Mouse (Mus musculus) left cerebral cortex, adult 2 months (tissue): Measurements from ENCODE around the gene L3mbtl2. TPM values are rescaled to one million over a fixed set of nuclear protein-coding genes. Genes with fewer than 3 reads are reported as not detected.
"Not testable (repeated sequence)": the region's sequence is repeated elsewhere in the genome, so short reads cannot be mapped to it uniquely, and the experiment has no call there.

Experiments
- DNase-seq, 2 experiments: peaks; one replicate each; pipeline ENCODE4 v3.0.0; 2021 to 2022; ENCODE audit warnings: low spot score in 2 of 2, mixed read lengths in 1 of 2; ENCODE audit errors: extremely low spot score in 1 of 2
- H3K27ac ChIP-seq: fragments of 200-600 bp; 2 replicates; pipeline ENCODE4 v1.8.1; 2022
- H3K4me3 ChIP-seq: fragments of 200-600 bp; 2 replicates; pipeline ENCODE4 v1.8.1; 2022
- CTCF ChIP-seq: fragments of 200-600 bp; IDR thresholded peaks from 2 replicates; pipeline ENCODE4 v1.8.1; 2022; ENCODE audit warnings: antibody characterized with exemption, mild to moderate bottlenecking, moderate library complexity
- intact Hi-C: fragments of 180-260 bp; cut with DNase I; formaldehyde crosslinking; loops from one replicate; pipeline ENCODE4 v1.15.1; 2025
- total RNA-seq, 2 experiments: library from RNA; stranded (reverse); gene quantifications; 2 replicates each; pipeline ENCODE4 v1.2.3; 2021

Gene L3mbtl2
- total RNA-seq, 2 experiments from 2014 or later = 35.0 to 38.8 TPM

GRCm38 (mm10) chr15:81693967-81694881, 30.5 kb downstream of the L3mbtl2 start:
- peak overlapping the region; percentile 53 for H3K27ac ChIP-seq
- peak overlapping the region; percentile 55 for H3K4me3 ChIP-seq
- DNase-seq = peak; percentile 76 to 78
- intact Hi-C loops = no loop called here
- TF ChIP-seq CTCF = peak; percentile 63

GRCm38 (mm10) chr15:81694891-81695290, 31.2 kb downstream of the L3mbtl2 start:
- Histone ChIP-seq H3K4me3 (peak overlapping the region; percentile 55), H3K27ac (no peak overlapping the region; the same call in 1 of the 2 replicates)
- no peak for TF ChIP-seq CTCF
- DNase-seq = no peak
- intact Hi-C loops = no loop called here

GRCm38 (mm10) chr15:81697175-81697574, 33.5 kb downstream of the L3mbtl2 start, which contains the start of gene Chadl:
Gene Chadl (minus strand): TSS chr15:81697287.
- peak in 1 of 2 experiments; percentile 30 for DNase-seq
- Histone ChIP-seq H3K27ac (no peak within 1 kb of the TSS), H3K4me3 (no peak within 1 kb of the TSS)
- TF ChIP-seq CTCF = no peak
- intact Hi-C loops = no loop called here

- no peak overlapping the region for H3K4me3 ChIP-seq
- peak; percentile 73 for TF ChIP-seq CTCF
- H3K27ac ChIP-seq = no peak overlapping the region
- no peak for DNase-seq
- intact Hi-C loops = no loop called here
These were observed 34.2 kb downstream of the L3mbtl2 start for GRCm38 (mm10) chr15:81697847-81698246.

GRCm38 (mm10) chr15:81698532-81698931, 34.8 kb downstream of the L3mbtl2 start:
- Histone ChIP-seq H3K27ac (no peak overlapping the region), H3K4me3 (no peak overlapping the region)
- DNase-seq = no peak
- TF ChIP-seq CTCF = no peak
- intact Hi-C loops = no loop called here

GRCm38 (mm10) chr15:81700161-81700560, 36.5 kb downstream of the L3mbtl2 start:
- no peak overlapping the region for H3K27ac ChIP-seq
- no peak overlapping the region for H3K4me3 ChIP-seq
- TF ChIP-seq CTCF = no peak
- no peak for DNase-seq
- intact Hi-C loops = no loop called here

GRCm38 (mm10) chr15:81700601-81701000, 36.9 kb downstream of the L3mbtl2 start:
- DNase-seq = no peak
- no peak for TF ChIP-seq CTCF
- H3K27ac ChIP-seq = no peak overlapping the region
- H3K4me3 ChIP-seq = no peak overlapping the region
- intact Hi-C loops = no loop called here

- DNase-seq, H3K4me3 ChIP-seq, H3K27ac ChIP-seq, intact Hi-C loops: not testable (repeated sequence)
- peak; percentile 24 for TF ChIP-seq CTCF
These were observed 37.7 kb downstream of the L3mbtl2 start for GRCm38 (mm10) chr15:81701350-81701749.

- intact Hi-C loops = no loop called here
- no peak for TF ChIP-seq CTCF
- no peak overlapping the region for H3K4me3 ChIP-seq
- DNase-seq = no peak
- no peak overlapping the region for H3K27ac ChIP-seq
These were observed 38.8 kb downstream of the L3mbtl2 start for GRCm38 (mm10) chr15:81702306-81703093.

GRCm38 (mm10) chr15:81703094-81703489, 39.4 kb downstream of the L3mbtl2 start:
- Histone ChIP-seq H3K4me3 (no peak overlapping the region), H3K27ac (no peak overlapping the region)
- no peak for TF ChIP-seq CTCF
- no peak for DNase-seq
- intact Hi-C loops = no loop called here

- Histone ChIP-seq H3K27ac (no peak overlapping the region), H3K4me3 (no peak overlapping the region)
- no peak for DNase-seq
- TF ChIP-seq CTCF = no peak
- intact Hi-C loops = no loop called here
These were observed 45.3 kb downstream of the L3mbtl2 start for GRCm38 (mm10) chr15:81708991-81709390.

GRCm38 (mm10) chr15:81709686-81710085, 46.0 kb downstream of the L3mbtl2 start:
- H3K4me3 ChIP-seq = no peak overlapping the region
- intact Hi-C loops = no loop called here
- no peak overlapping the region for H3K27ac ChIP-seq
- no peak for DNase-seq
- TF ChIP-seq CTCF = no peak
